Mouse (Mus musculus): ENCODE measurements around the gene Itih2. TPM values are rescaled to one million over a fixed set of nuclear protein-coding genes. Genes with fewer than 3 reads are reported as not detected.

Itih2 gene
- polyA plus RNA-seq, 1 experiment from 2014 or later = 0.93 TPM

DNA sequence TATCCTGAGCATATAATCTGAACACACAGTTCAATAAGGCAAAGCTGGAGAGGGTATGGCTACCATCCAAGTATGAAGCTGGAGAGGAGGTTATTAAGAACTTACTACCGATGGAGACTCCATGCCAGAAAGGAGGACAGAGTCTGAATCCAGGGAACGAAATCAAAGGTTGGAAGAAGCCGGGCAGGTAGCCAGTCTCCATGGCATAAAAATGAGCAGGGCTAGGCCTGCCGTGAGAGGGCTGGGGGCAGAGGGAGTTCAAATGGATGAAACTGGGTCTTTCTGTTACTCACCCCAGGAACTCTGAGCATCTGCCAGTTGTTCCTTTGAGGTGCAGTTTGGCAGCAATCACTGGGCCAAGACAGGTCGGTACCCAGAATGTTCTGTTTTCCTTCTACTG is 9.3 kb upstream of the Itih2 start:
- H3K4me1 ChIP-seq = no peaks in the 10 kb centered on the region
- H3K4me2 ChIP-seq (replicated peaks) = no peak overlapping the region
- ATAC-seq (ENCODE audit: low FRiP score) = no peak
- no peaks in the 10 kb centered on the region for H3K27me3 ChIP-seq
- H3K27ac ChIP-seq = no peak overlapping the region
- H3K36me3 ChIP-seq = no peaks in the 10 kb centered on the region
- H3K4me3 ChIP-seq = no peak overlapping the region
- WGBS = 76% methylated on average over 5 of the region's 5 CpGs
- no peak overlapping the region for H3K9ac ChIP-seq
- H3K9me3 ChIP-seq (replicated peaks) = no peaks in the 10 kb centered on the region

DNA sequence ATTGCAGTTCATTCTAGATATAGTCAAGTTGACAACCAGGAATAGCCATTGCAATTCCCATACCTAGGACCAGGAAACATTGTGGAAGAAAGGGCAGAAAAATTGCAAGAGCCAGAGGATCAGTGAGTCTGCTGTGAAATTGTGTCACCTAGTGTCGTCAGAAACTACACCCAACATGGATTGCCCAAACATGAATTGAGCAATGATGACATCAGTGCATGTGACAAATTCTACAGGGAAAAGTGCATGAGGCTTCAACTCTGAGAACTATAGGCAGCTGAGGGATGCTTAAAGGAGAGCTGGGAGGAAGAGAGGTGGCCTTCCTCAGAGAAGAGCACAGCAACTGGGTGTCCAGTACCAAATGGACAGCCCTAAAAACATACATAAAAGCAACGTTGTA is 6.1 kb upstream of the Itih2 start:
- ATAC-seq (ENCODE audit: low FRiP score) = no peak
- Histone ChIP-seq H3K4me1 (no peaks in the 10 kb centered on the region), H3K4me2 (replicated peaks) (no peak overlapping the region), H3K27ac (no peak overlapping the region), H3K9ac (no peak overlapping the region), H3K9me3 (replicated peaks) (no peaks in the 10 kb centered on the region), H3K4me3 (no peak overlapping the region), H3K36me3 (no peaks in the 10 kb centered on the region), H3K27me3 (no peaks in the 10 kb centered on the region)
- 72% methylated on average over 2 of the region's 2 CpGs for WGBS

- H3K4me3 ChIP-seq = no peak overlapping the region
- no peak overlapping the region for H3K4me2 ChIP-seq (replicated peaks)
- H3K9me3 ChIP-seq (replicated peaks) = no peaks in the 10 kb centered on the region
- WGBS = 61% methylated on average over 6 of the region's 6 CpGs
- no peaks in the 10 kb centered on the region for H3K27me3 ChIP-seq
- H3K4me1 ChIP-seq = no peaks in the 10 kb centered on the region
- no peak overlapping the region for H3K9ac ChIP-seq
- ATAC-seq (ENCODE audit: low FRiP score) = no peak
- H3K36me3 ChIP-seq = no peaks in the 10 kb centered on the region
- no peak overlapping the region for H3K27ac ChIP-seq
Measured at GRCm38 (mm10) chr2:10133941-10134340, 2.7 kb upstream of the Itih2 start.

- WGBS = 89% methylated on average over 1 of the region's 1 CpGs
- no peak for ATAC-seq (ENCODE audit: low FRiP score)
- H3K4me3 ChIP-seq = no peak overlapping the region
- no peaks in the 10 kb centered on the region for H3K9me3 ChIP-seq (replicated peaks)
- H3K9ac ChIP-seq = no peak overlapping the region
- H3K4me2 ChIP-seq (replicated peaks) = no peak overlapping the region
- H3K36me3 ChIP-seq = no peaks in the 10 kb centered on the region
- no peaks in the 10 kb centered on the region for H3K27me3 ChIP-seq
- no peak overlapping the region for H3K27ac ChIP-seq
- H3K4me1 ChIP-seq = no peaks in the 10 kb centered on the region
Measured at GRCm38 (mm10) chr2:10132128-10132527, 932 bp upstream of the Itih2 start.

DNA sequence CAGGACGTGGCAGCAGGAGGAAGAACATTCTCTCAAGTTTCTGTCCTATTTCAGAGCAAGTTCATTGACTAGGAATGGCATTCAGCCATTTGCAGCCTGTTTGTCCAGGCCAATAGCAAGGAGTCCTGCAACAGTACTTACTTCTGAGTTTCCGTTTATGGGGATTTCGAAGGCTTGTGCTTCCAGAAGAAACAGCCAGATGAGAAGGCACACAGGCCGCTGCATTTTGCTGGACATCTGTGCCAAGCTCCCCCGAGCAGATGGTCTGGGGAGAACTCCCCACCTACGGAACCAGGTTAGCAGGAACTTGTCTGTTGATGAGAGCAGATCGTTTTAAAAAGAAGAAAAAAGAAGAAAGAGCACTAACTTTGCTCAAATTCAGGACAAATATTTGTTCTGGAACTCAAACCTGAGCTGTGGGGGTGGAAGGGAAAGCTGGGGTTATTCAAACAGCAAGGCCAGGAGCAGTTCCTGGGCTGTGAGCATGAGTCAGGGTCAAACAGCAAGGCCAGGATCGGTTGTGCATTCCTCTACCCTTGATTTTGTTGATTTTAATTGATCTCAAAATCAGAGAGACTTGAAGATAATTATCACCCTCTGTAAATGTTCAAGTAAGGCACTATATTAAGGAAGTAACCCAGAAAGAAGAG is 730 bp downstream of the Itih2 start:
- H3K4me2 ChIP-seq (replicated peaks) = no peak overlapping the region
- no peak overlapping the region for H3K9ac ChIP-seq
- H3K27me3 ChIP-seq = no peaks in the 10 kb centered on the region
- no peaks in the 10 kb centered on the region for H3K4me1 ChIP-seq
- 73% methylated on average over 8 of the region's 8 CpGs for WGBS
- H3K9me3 ChIP-seq (replicated peaks) = no peaks in the 10 kb centered on the region
- no peak for ATAC-seq (ENCODE audit: low FRiP score)
- no peaks in the 10 kb centered on the region for H3K36me3 ChIP-seq
- H3K4me3 ChIP-seq = no peak overlapping the region
- no peak overlapping the region for H3K27ac ChIP-seq

DNA sequence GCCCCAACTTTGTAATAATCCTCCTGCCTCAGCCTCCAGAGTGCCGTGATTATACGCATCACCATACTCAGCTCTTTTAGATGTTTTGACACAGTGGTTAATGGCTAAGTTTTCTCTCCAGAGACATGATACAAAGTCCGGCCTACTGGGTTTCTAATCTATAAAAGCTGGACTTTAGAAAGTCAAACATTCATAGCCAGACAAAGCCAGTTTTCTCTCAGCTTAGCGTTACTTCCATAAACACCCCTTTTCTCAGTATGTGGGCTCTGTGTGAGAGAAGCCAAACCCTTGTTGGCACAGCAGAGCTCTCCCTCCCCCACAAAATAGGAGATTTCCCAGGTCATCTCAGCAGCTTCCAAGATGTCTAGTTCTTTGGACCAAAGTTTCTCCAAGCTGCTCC is 2.6 kb downstream of the Itih2 start:
- ATAC-seq (ENCODE audit: low FRiP score) = no peak
- Histone ChIP-seq H3K27me3 (no peaks in the 10 kb centered on the region), H3K9me3 (replicated peaks) (no peaks in the 10 kb centered on the region), H3K4me2 (replicated peaks) (no peak overlapping the region), H3K9ac (no peak overlapping the region), H3K4me3 (no peak overlapping the region), H3K27ac (no peak overlapping the region), H3K4me1 (no peaks in the 10 kb centered on the region), H3K36me3 (no peaks in the 10 kb centered on the region)
- WGBS = 83% methylated on average over 4 of the region's 4 CpGs

GRCm38 (mm10) chr2:10127471-10127870 is 3.7 kb downstream of the Itih2 start:
- H3K4me2 ChIP-seq (replicated peaks) = no peak overlapping the region
- ATAC-seq (ENCODE audit: low FRiP score) = no peak
- H3K9me3 ChIP-seq (replicated peaks) = no peaks in the 10 kb centered on the region
- 93% methylated on average over 5 of the region's 5 CpGs for WGBS
- no peaks in the 10 kb centered on the region for H3K27me3 ChIP-seq
- no peaks in the 10 kb centered on the region for H3K36me3 ChIP-seq
- H3K4me3 ChIP-seq = no peak overlapping the region
- no peak overlapping the region for H3K27ac ChIP-seq
- H3K4me1 ChIP-seq = no peaks in the 10 kb centered on the region
- no peak overlapping the region for H3K9ac ChIP-seq

DNA sequence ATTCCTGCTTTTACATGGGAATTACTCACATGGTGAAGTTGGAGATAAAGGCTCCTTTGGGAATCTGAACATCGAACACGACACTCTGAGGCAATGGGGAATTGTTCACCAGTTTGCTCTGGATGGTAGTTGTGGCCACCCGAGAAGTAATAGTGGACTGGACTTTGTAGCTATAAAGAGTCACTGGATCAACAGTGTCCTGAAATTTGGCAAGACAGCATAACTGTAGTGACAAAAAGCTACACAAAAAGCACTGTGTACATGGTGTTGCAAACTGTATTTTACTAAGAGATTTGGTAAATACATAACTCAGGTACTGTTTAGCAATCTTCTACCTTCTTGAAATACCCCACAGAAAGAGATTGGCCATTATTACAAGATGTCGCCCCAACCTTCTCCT is 5.1 kb downstream of the Itih2 start:
- 92% methylated on average over 4 of the region's 4 CpGs for WGBS
- H3K4me1 ChIP-seq = no peaks in the 10 kb centered on the region
- no peaks in the 10 kb centered on the region for H3K36me3 ChIP-seq
- no peak for ATAC-seq (ENCODE audit: low FRiP score)
- no peaks in the 10 kb centered on the region for H3K9me3 ChIP-seq (replicated peaks)
- H3K4me2 ChIP-seq (replicated peaks) = no peak overlapping the region
- H3K9ac ChIP-seq = no peak overlapping the region
- no peaks in the 10 kb centered on the region for H3K27me3 ChIP-seq
- H3K4me3 ChIP-seq = no peak overlapping the region
- H3K27ac ChIP-seq = no peak overlapping the region

DNA sequence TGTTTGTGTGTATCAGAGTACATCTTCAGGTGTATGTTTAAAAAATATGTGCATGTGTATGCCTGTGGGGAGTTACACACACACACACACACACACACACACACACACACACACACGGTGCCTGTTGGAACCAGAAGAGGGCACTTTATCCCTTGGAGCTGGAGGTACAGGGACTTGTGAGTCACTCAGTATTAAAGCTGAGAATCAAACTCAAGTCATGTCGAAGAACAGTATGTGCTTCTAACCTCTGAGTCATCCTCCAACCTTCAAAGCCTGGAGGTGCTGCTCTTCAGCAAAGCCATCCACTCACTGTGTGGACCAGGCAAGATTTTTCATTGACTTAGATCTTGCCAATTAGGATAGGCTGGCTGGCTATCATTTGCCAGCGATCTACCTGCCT is 9.4 kb downstream of the Itih2 start:
- Histone ChIP-seq H3K4me3 (no peak overlapping the region), H3K27me3 (no peaks in the 10 kb centered on the region), H3K36me3 (no peaks in the 10 kb centered on the region), H3K4me1 (no peaks in the 10 kb centered on the region), H3K9me3 (replicated peaks) (no peaks in the 10 kb centered on the region), H3K4me2 (replicated peaks) (no peak overlapping the region), H3K9ac (no peak overlapping the region), H3K27ac (no peak overlapping the region)
- 67% methylated on average over 3 of the region's 3 CpGs for WGBS
- no peak for ATAC-seq (ENCODE audit: low FRiP score)

GRCm38 (mm10) chr2:10119276-10119675 is 11.9 kb downstream of the Itih2 start:
- ATAC-seq (ENCODE audit: low FRiP score) = no peak
- no peaks in the 10 kb centered on the region for H3K4me1 ChIP-seq
- H3K27ac ChIP-seq = no peak overlapping the region
- no peaks in the 10 kb centered on the region for H3K9me3 ChIP-seq (replicated peaks)
- H3K4me2 ChIP-seq (replicated peaks) = no peak overlapping the region
- no peak overlapping the region for H3K9ac ChIP-seq
- no peaks in the 10 kb centered on the region for H3K27me3 ChIP-seq
- 88% methylated on average over 8 of the region's 8 CpGs for WGBS
- no peak overlapping the region for H3K4me3 ChIP-seq
- no peaks in the 10 kb centered on the region for H3K36me3 ChIP-seq

GRCm38 (mm10) chr2:10118751-10119150 is 12.4 kb downstream of the Itih2 start:
- H3K4me1 ChIP-seq = no peaks in the 10 kb centered on the region
- no peaks in the 10 kb centered on the region for H3K27me3 ChIP-seq
- H3K36me3 ChIP-seq = no peaks in the 10 kb centered on the region
- no peak for ATAC-seq (ENCODE audit: low FRiP score)
- H3K9me3 ChIP-seq (replicated peaks) = no peaks in the 10 kb centered on the region
- H3K4me2 ChIP-seq (replicated peaks) = no peak overlapping the region
- H3K4me3 ChIP-seq = no peak overlapping the region
- no peak overlapping the region for H3K27ac ChIP-seq
- no peak overlapping the region for H3K9ac ChIP-seq
- WGBS = 68% methylated on average over 1 of the region's 1 CpGs

GRCm38 (mm10) chr2:10108535-10109189 is 22.5 kb downstream of the Itih2 start:
- ATAC-seq (ENCODE audit: low FRiP score) = no peak

GRCm38 (mm10) chr2:10101180-10101579 is 30.0 kb downstream of the Itih2 start:
- Histone ChIP-seq H3K4me1 (no peaks in the 10 kb centered on the region), H3K9ac (no peak overlapping the region), H3K9me3 (replicated peaks) (no peaks in the 10 kb centered on the region), H3K27me3 (no peaks in the 10 kb centered on the region), H3K4me3 (no peak overlapping the region), H3K36me3 (no peaks in the 10 kb centered on the region), H3K4me2 (replicated peaks) (no peak overlapping the region), H3K27ac (no peak overlapping the region)
- ATAC-seq (ENCODE audit: low FRiP score) = no peak
- WGBS = 45% methylated on average over 6 of the region's 6 CpGs

More at GRCm38 (mm10) chr2:10108535-10109189, 22.5 kb downstream of the Itih2 start:
- WGBS = 72% methylated on average over 6 of the region's 6 CpGs
- no peaks in the 10 kb centered on the region for H3K4me1 ChIP-seq
- H3K9me3 ChIP-seq (replicated peaks) = no peaks in the 10 kb centered on the region
- H3K27me3 ChIP-seq = no peaks in the 10 kb centered on the region
- no peak overlapping the region for H3K4me2 ChIP-seq (replicated peaks)
- H3K9ac ChIP-seq = no peak overlapping the region
- no peak overlapping the region for H3K4me3 ChIP-seq
- no peak overlapping the region for H3K27ac ChIP-seq
- no peaks in the 10 kb centered on the region for H3K36me3 ChIP-seq

Measured in hindbrain, embryonic 12.5 days (tissue).